Mouse (Mus musculus) layer of hippocampus, postnatal 10 days (tissue): Measurements from ENCODE around the gene Copz2. TPM values are rescaled to one million over a fixed set of nuclear protein-coding genes. Genes with fewer than 3 reads are reported as not detected.
A peak's percentile ranks its signal among the peaks of the same experiment; 100 is the strongest.

Experiments
- DNase-seq, 2 experiments: peaks; one replicate each; pipeline ENCODE4 v3.0.0; 2021; ENCODE audit warnings: low spot score in 2 of 2
- microRNA-seq, 2 experiments: library from miRNA; unstranded; fragments of <30 nt; microRNA quantifications; one replicate each; pipeline ENCODE4 v1.2.0; 2021
- total RNA-seq, 2 experiments: library from RNA; stranded (reverse); gene quantifications; 2 replicates each; pipeline ENCODE4 v1.2.3; 2021

Copz2 gene
- total RNA-seq, 2 experiments from 2014 or later: 4.2 to 5.6 TPM

- peak; percentile 35 to 53 for DNase-seq
These were observed 53.3 kb downstream of the Copz2 start for GRCm38 (mm10) chr11:96902639-96903635.

GRCm38 (mm10) chr11:96906431-96907161, 56.9 kb downstream of the Copz2 start:
- DNase-seq: no peak

- DNase-seq: no peak
These were observed 58.9 kb downstream of the Copz2 start for GRCm38 (mm10) chr11:96908594-96908993.

- peak; percentile 86 to 88 for DNase-seq
These were observed 60.3 kb downstream of the Copz2 start for GRCm38 (mm10) chr11:96910003-96910402.

Small RNA genes lying within 50 kb of the gene (microRNA-seq; reads per million reads assigned to microRNA genes)
- gene Mir152: 14.5 to 23.3 reads per million in 2 experiments

Other genes starting within 250 kb of the Copz2 start
- 10 to 100 TPM; 43.1 to 49.0 TPM for gene Snx11, start 72.3 kb upstream of the Copz2 start, total RNA-seq
- gene Cbx1, start 60.7 kb upstream of the Copz2 start, total RNA-seq: 10 to 100 TPM; 56.3 to 61.8 TPM
- 100 to 1,000 TPM; 183 to 193 TPM for gene Nfe2l1, start 19.9 kb upstream of the Copz2 start, total RNA-seq
- 10 to 100 TPM; 53.4 to 59.6 TPM for gene Cdk5rap3, start 66.6 kb downstream of the Copz2 start, total RNA-seq
- not detected for gene Prr15l, start 78.2 kb downstream of the Copz2 start, total RNA-seq
- 10 to 100 TPM; 28.0 to 28.8 TPM for gene Pnpo, start 94.1 kb downstream of the Copz2 start, total RNA-seq
- 10 to 100 TPM; 11.5 to 12.0 TPM for gene Sp2, start 133.1 kb downstream of the Copz2 start, total RNA-seq
- 1 to 10 TPM; 1.4 TPM for gene Sp6, start 163.5 kb downstream of the Copz2 start, total RNA-seq
- 1 to 10 TPM; 5.2 to 6.3 TPM for gene Scrn2, start 180.1 kb downstream of the Copz2 start, total RNA-seq
- gene Lrrc46, start 191.5 kb downstream of the Copz2 start, total RNA-seq: 1 to 10 TPM in 1 of 2 experiments, under 1 TPM in 1; 0.83 to 1.6 TPM
- gene Mrpl10, start 191.7 kb downstream of the Copz2 start, total RNA-seq: 10 to 100 TPM; 74.4 to 76.7 TPM
- 10 to 100 TPM; 12.9 to 13.5 TPM for gene Osbpl7, start 200.8 kb downstream of the Copz2 start, total RNA-seq